Comparison of ENCODE assay signal across 15 mouse cellular contexts in the genomic region with DNA sequence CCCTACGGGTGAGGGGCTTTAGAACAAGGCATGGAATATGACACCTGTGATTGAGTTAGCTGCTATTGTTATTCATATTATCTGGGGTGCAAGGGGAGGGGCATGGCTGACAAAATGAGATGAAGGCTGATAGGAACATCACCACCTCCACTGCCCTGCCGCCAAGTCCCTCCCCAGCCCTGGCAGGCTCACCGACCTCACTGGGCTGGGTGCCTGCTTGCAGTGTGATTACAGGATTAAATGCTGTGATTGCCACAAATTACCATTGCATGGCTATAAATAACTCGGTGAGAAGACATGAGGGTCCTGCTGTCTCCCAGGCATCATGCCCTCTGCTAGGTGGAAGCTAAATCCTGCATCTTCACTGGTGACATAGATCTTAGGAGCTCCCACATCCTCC. TPM values are rescaled to one million over a fixed set of nuclear protein-coding genes. Genes with fewer than 3 reads are reported as not detected.
A peak's percentile ranks its signal among the peaks of the same experiment; 100 is the strongest.
DNase-seq lines count a peak whose midpoint lies in the region; ATAC-seq and TF ChIP-seq lines count a peak whose summit lies in the region.
"Had no signal": no experiment of that assay in that cellular context is flagged by ENCODE, and none has a peak within 500 bp of the region (broad histone marks: within the 10 kb centered on the region; RNA-seq: fewer than 3 reads in every experiment).

No protein-coding gene starts in this region.

- H3K4me3 ChIP-seq in hindbrain, postnatal 0 days (ENCODE audit: low read length), result no peak overlapping the region
- H3K4me3 ChIP-seq in hindbrain, embryonic 11.5 days (ENCODE audit: low read depth, low read length), result no peak overlapping the region
- no peak overlapping the region for H3K4me3 ChIP-seq in forebrain, postnatal 0 days (ENCODE audit: low read depth, low read length)
- H3K4me3 ChIP-seq: left cerebral cortex, adult 2 months; limb, embryonic 15.5 days; megakaryocyte, embryonic 14.5 days; myocyte had no signal

- no peaks in the 10 kb centered on the region for H3K9me3 ChIP-seq in hindbrain, postnatal 0 days (ENCODE audit: low read length)
- no peaks in the 10 kb centered on the region for H3K9me3 ChIP-seq in hindbrain, embryonic 11.5 days (ENCODE audit: control insufficient read depth, low read length)
- H3K9me3 ChIP-seq in forebrain, postnatal 0 days (ENCODE audit: low read length), result no peaks in the 10 kb centered on the region
- H3K9me3 ChIP-seq: limb, embryonic 15.5 days; megakaryocyte, embryonic 14.5 days had no signal

- H3K4me2 ChIP-seq in hindbrain, postnatal 0 days (ENCODE audit: low read depth, low read length), result no peak overlapping the region
- no peak overlapping the region for H3K4me2 ChIP-seq in hindbrain, embryonic 11.5 days (replicated peaks; ENCODE audit: low read depth, low read length)
- H3K4me2 ChIP-seq in forebrain, postnatal 0 days (ENCODE audit: low read depth), result no peak overlapping the region
- H3K4me2 ChIP-seq: limb, embryonic 15.5 days had no signal

- no peak overlapping the region for H3K9ac ChIP-seq in hindbrain, postnatal 0 days (replicated peaks; ENCODE audit: low read length)
- no peak overlapping the region for H3K9ac ChIP-seq in hindbrain, embryonic 11.5 days (ENCODE audit: low read depth, low read length)
- no peak overlapping the region for H3K9ac ChIP-seq in forebrain, postnatal 0 days
- H3K9ac ChIP-seq: limb, embryonic 15.5 days had no signal

- H3K4me1 ChIP-seq in hindbrain, postnatal 0 days (ENCODE audit: insufficient read depth, low read length), result 0 out of 2 replicates have a peak, but pooled peaks cover 3% of the 10 kb centered on the region
- no peaks in the 10 kb centered on the region for H3K4me1 ChIP-seq in hindbrain, embryonic 11.5 days (replicated peaks; ENCODE audit: control insufficient read depth, insufficient read depth, low read length)
- H3K4me1 ChIP-seq in forebrain, postnatal 0 days (ENCODE audit: insufficient read depth), result no peaks in the 10 kb centered on the region
- H3K4me1 ChIP-seq: limb, embryonic 15.5 days; megakaryocyte, embryonic 14.5 days had no signal

- H3K27ac ChIP-seq in hindbrain, postnatal 0 days, result no peak overlapping the region
- no peak overlapping the region for H3K27ac ChIP-seq in hindbrain, embryonic 11.5 days (ENCODE audit: low read depth, low read length)
- no peak overlapping the region for H3K27ac ChIP-seq in forebrain, postnatal 0 days (ENCODE audit: low read depth, low read length)
- H3K27ac ChIP-seq: kidney, postnatal 0 days; left cerebral cortex, adult 2 months; limb, embryonic 15.5 days had no signal

- ATAC-seq in hindbrain, postnatal 0 days, result no peak
- no peak for ATAC-seq in hindbrain, embryonic 11.5 days (ENCODE audit: low FRiP score)
- ATAC-seq in forebrain, postnatal 0 days, result peak; percentile 69
- no peak for ATAC-seq in inflammation-experienced regulatory T-cells, adult 6 months

- DNase-seq in cerebellum, adult 18-20 months, result peak; percentile 70 to 71
- no peak for DNase-seq in cerebellum, adult 11 months
- peak; percentile 42 for DNase-seq in hindbrain, postnatal 0 days (ENCODE audit: low spot score)
- DNase-seq in hindbrain, embryonic 11.5 days (ENCODE audit: low spot score), result no peak
- DNase-seq in brain, adult 2 months (ENCODE audit: low read depth, low spot score), result peak; percentile 71
- peak; percentile 55 for DNase-seq in forebrain, postnatal 0 days
- DNase-seq in thymus, adult 18-20 months, result no peak
- DNase-seq: lung, adult 2 months; spleen, adult 18-20 months had no signal

- no peak for TF ChIP-seq CTCF in hindbrain, postnatal 0 days (IDR thresholded peaks at IDR 0.05; ENCODE audit: low read depth)
- no peak for TF ChIP-seq CTCF in forebrain, postnatal 0 days (IDR thresholded peaks at IDR 0.05; ENCODE audit: low read depth)

- H3K27me3 ChIP-seq in hindbrain, postnatal 0 days (ENCODE audit: insufficient read depth, low read length), result no peaks in the 10 kb centered on the region
- no peaks in the 10 kb centered on the region for H3K27me3 ChIP-seq in hindbrain, embryonic 11.5 days (ENCODE audit: control insufficient read depth, insufficient read depth, low read length)
- H3K27me3 ChIP-seq in forebrain, postnatal 0 days (ENCODE audit: insufficient read depth, low read length), result no peaks in the 10 kb centered on the region
- H3K27me3 ChIP-seq: limb, embryonic 15.5 days had no signal

- no peaks in the 10 kb centered on the region for H3K36me3 ChIP-seq in hindbrain, postnatal 0 days (ENCODE audit: insufficient read depth, low read length)
- no peaks in the 10 kb centered on the region for H3K36me3 ChIP-seq in hindbrain, embryonic 11.5 days (ENCODE audit: control insufficient read depth, insufficient read depth, low read length)
- H3K36me3 ChIP-seq in forebrain, postnatal 0 days (ENCODE audit: insufficient read depth), result no peaks in the 10 kb centered on the region; the same call in 1 of the 2 replicates
- H3K36me3 ChIP-seq: limb, embryonic 15.5 days had no signal

- 31% methylated on average over 4 of the region's 4 CpGs for WGBS in hindbrain, postnatal 0 days
- 65% methylated on average over 4 of the region's 4 CpGs for WGBS in hindbrain, embryonic 11.5 days
- WGBS in forebrain, postnatal 0 days, result 15% methylated on average over 4 of the region's 4 CpGs

RNA-seq across cellular contexts. Expression of gene Pimreg, which starts 36.8 kb away (rescaled TPM):
- 18.7 and 22.8 TPM in 2 replicates for total RNA-seq in hindbrain, postnatal 0 days (2014; rRNA removed)
- polyA plus RNA-seq in hindbrain, postnatal 0 days (2015; fragmentation: Nextera tagmentation; extraction: Ambion mirVana), result 23.9 and 27.8 TPM in 2 replicates
- 158 and 171 TPM in 2 replicates for polyA plus RNA-seq in hindbrain, embryonic 11.5 days (2014; fragmentation: Nextera tagmentation; extraction: Ambion mirVana)
- 13.2 and 14.9 TPM in 2 replicates for total RNA-seq in forebrain, postnatal 0 days (2014; rRNA removed)
- 20.6 and 22.0 TPM in 2 replicates for polyA plus RNA-seq in forebrain, postnatal 0 days (2015; fragmentation: Nextera tagmentation; extraction: Ambion mirVana)
- polyA plus RNA-seq in inflammation-experienced regulatory T-cells, adult 6 months (2017; shearing (Covaris generic)), result 10 to 100 TPM in 1 of 3 experiments, 1 to 10 TPM in 2; 2.4 to 38.2 (median 2.6) TPM

RNA-seq across cellular contexts. Expression of gene Aipl1, which starts 41.3 kb away (rescaled TPM):
- total RNA-seq in hindbrain, postnatal 0 days (2014; rRNA removed), result 0.07 TPM in 1 of 2 replicates, not detected in the other
- polyA plus RNA-seq in hindbrain, postnatal 0 days (2015; fragmentation: Nextera tagmentation; extraction: Ambion mirVana), result 0.34 and 0.42 TPM in 2 replicates
- not detected in 2 replicates for polyA plus RNA-seq in hindbrain, embryonic 11.5 days (2014; fragmentation: Nextera tagmentation; extraction: Ambion mirVana)
- total RNA-seq in forebrain, postnatal 0 days (2014; rRNA removed), result 0.19 and 0.31 TPM in 2 replicates
- polyA plus RNA-seq in forebrain, postnatal 0 days (2015; fragmentation: Nextera tagmentation; extraction: Ambion mirVana), result 0.23 and 0.33 TPM in 2 replicates
- polyA plus RNA-seq in inflammation-experienced regulatory T-cells, adult 6 months (2017; shearing (Covaris generic)), result under 1 TPM in 1 of 3 experiments, not detected in 2; 0.15 TPM
- total RNA-seq: left cerebral cortex, adult 2 months had no signal

RNA-seq across cellular contexts. Expression of gene Pitpnm3, which starts 56.9 kb away (rescaled TPM):
- total RNA-seq in hindbrain, postnatal 0 days (2014; rRNA removed), result 25.1 and 26.3 TPM in 2 replicates
- polyA plus RNA-seq in hindbrain, postnatal 0 days (2015; fragmentation: Nextera tagmentation; extraction: Ambion mirVana), result 5.8 and 6.1 TPM in 2 replicates
- polyA plus RNA-seq in hindbrain, embryonic 11.5 days (2014; fragmentation: Nextera tagmentation; extraction: Ambion mirVana), result 0.45 and 0.48 TPM in 2 replicates
- 7.8 and 14.0 TPM in 2 replicates for total RNA-seq in forebrain, postnatal 0 days (2014; rRNA removed)
- 1.9 and 3.2 TPM in 2 replicates for polyA plus RNA-seq in forebrain, postnatal 0 days (2015; fragmentation: Nextera tagmentation; extraction: Ambion mirVana)
- polyA plus RNA-seq in inflammation-experienced regulatory T-cells, adult 6 months (2017; shearing (Covaris generic)), result not detected

Comparison
In these comparisons a context has a peak if more than half of its experiments do, and no peak if none do; other contexts are left out.
1. DNase-seq: peak in cerebellum, adult 18-20 months (2 of 2), hindbrain, postnatal 0 days (single experiment), brain, adult 2 months (single experiment) and forebrain, postnatal 0 days (single experiment); none in cerebellum, adult 11 months (single experiment), hindbrain, embryonic 11.5 days (single experiment) and thymus, adult 18-20 months (0 of 2).